Mouse (Mus musculus) limb, embryonic 13.5 days (tissue): ENCODE measurements around the gene Mybpc1. TPM values are rescaled to one million over a fixed set of nuclear protein-coding genes. Genes with fewer than 3 reads are reported as not detected.
"Not testable (repeated sequence)": the region's sequence is repeated elsewhere in the genome, so short reads cannot be mapped to it uniquely, and the experiment has no call there.

Source experiments
- ATAC-seq: fragments of 200-750 bp; cut with Nextera tagmentation; 2 replicates; pipeline ENCODE4 v1.8.0; 2017; ENCODE audit warnings: low read depth, moderate number of reproducible peaks, moderate TSS enrichment; ENCODE audit not compliant: low FRiP score
- H3K27ac ChIP-seq: fragments of 300-500 bp; sonication (generic); 2 replicates; pipeline ENCODE4 v1.5.1; 2015; ENCODE audit warnings: inconsistent platforms, mild to moderate bottlenecking, moderate library complexity
- H3K27me3 ChIP-seq: fragments of 300-500 bp; sonication (generic); 2 replicates; pipeline ENCODE4 v1.6.1; 2015; ENCODE audit warnings: mild to moderate bottlenecking, inconsistent platforms
- H3K36me3 ChIP-seq: fragments of 300-500 bp; sonication (generic); 2 replicates; pipeline ENCODE4 v1.6.1; 2015; ENCODE audit warnings: inconsistent platforms, mild to moderate bottlenecking, moderate library complexity
- H3K4me1 ChIP-seq: fragments of 300-500 bp; sonication (generic); 2 replicates; pipeline ENCODE4 v1.6.1; 2015; ENCODE audit warnings: inconsistent platforms
- H3K4me2 ChIP-seq: fragments of 300-500 bp; sonication (generic); replicated peaks from 2 replicates; pipeline ENCODE4 v1.6.1; 2015; ENCODE audit warnings: inconsistent platforms, mild to moderate bottlenecking, moderate library complexity
- H3K4me3 ChIP-seq: fragments of 300-500 bp; sonication (generic); 2 replicates; pipeline ENCODE4 v1.5.1; 2015; ENCODE audit warnings: moderate library complexity, mild to moderate bottlenecking, inconsistent platforms
- H3K9ac ChIP-seq: fragments of 300-500 bp; sonication (generic); 2 replicates; pipeline ENCODE4 v1.6.1; 2015; ENCODE audit warnings: mild to moderate bottlenecking, inconsistent platforms
- H3K9me3 ChIP-seq: fragments of 300-500 bp; sonication (generic); 2 replicates; pipeline ENCODE4 v1.6.1; 2016; ENCODE audit warnings: inconsistent platforms
- WGBS: fragments of 180-500 bp; shearing (Covaris S2); methylation state at CpG from one replicate; pipeline ENCODE4 v1.1.7; 2015; 5-methylcytosine and 5-hydroxymethylcytosine counted together
- polyA plus RNA-seq: library from polyadenylated mRNA; unstranded; fragments of >200 nt; fragmentation: Nextera tagmentation; extraction: Ambion mirVana; gene quantifications from 2 replicates; pipeline ENCODE4 v1.2.1, GENCODE M21; 2015

The Mybpc1 gene
- polyA plus RNA-seq, 1 experiment from 2014 or later: 42.1 TPM

DNA sequence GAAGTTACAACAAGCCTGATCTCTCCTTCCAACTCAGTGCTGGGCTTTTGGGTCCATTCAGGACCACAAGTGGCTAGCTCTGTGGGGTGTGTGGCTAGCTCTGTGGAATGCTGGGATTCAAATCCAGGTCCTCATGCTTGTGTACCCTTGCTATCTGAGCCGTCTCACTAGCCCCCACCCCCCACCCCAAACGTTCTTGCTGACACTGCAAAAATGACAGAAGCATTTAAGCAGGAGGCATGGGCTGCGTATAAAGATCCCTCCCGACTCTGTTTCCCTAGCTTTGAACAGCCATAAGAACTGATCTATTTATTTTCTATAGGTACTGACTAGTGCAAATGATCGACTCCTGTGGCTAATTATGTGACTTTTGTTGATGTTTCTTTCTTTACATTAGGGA lies 74.3 kb downstream of the Mybpc1 start:
- H3K9ac ChIP-seq: no peak overlapping the region
- H3K36me3 ChIP-seq: no peaks in the 10 kb centered on the region
- no peaks in the 10 kb centered on the region for H3K4me1 ChIP-seq
- no peaks in the 10 kb centered on the region for H3K27me3 ChIP-seq
- 72% methylated on average over 5 of the region's 5 CpGs for WGBS
- no peak overlapping the region for H3K4me2 ChIP-seq
- H3K27ac ChIP-seq: no peak overlapping the region
- ATAC-seq: no peak
- H3K9me3 ChIP-seq: no peaks in the 10 kb centered on the region
- H3K4me3 ChIP-seq: no peak overlapping the region

DNA sequence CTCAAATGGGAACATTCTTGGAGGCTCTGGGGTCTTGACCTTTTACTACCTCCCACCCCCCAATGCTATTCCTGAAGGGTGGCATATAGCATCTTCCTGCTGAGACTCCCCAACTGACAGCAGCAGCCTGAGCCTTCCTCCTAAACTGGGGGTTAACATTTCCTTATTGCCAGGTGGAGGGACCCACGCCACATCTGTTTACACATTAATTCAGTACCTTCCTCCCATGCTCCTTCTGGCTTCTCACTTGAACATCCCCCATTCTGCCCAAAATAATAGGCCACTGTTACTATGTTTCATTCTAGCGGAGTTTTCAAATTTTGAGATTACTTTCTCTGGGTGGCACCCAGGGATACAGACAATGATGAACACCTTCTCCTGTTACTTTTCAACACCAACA lies 80.9 kb downstream of the Mybpc1 start:
- Histone ChIP-seq H3K36me3 (no peaks in the 10 kb centered on the region), H3K4me3 (no peak overlapping the region), H3K9ac (no peak overlapping the region), H3K27me3 (no peaks in the 10 kb centered on the region), H3K4me1 (no peaks in the 10 kb centered on the region), H3K4me2 (no peak overlapping the region), H3K9me3 (no peaks in the 10 kb centered on the region), H3K27ac (no peak overlapping the region)
- WGBS: 76% methylated on average over 2 of the region's 2 CpGs
- no peak for ATAC-seq

GRCm38 (mm10) chr10:88523212-88523611 lies 81.7 kb downstream of the Mybpc1 start:
- H3K27me3 ChIP-seq: no peaks in the 10 kb centered on the region
- H3K27ac ChIP-seq: no peak overlapping the region
- no peak overlapping the region for H3K4me3 ChIP-seq
- H3K9me3 ChIP-seq: no peaks in the 10 kb centered on the region
- no peaks in the 10 kb centered on the region for H3K36me3 ChIP-seq
- WGBS: 76% methylated on average over 1 of the region's 1 CpGs
- no peaks in the 10 kb centered on the region for H3K4me1 ChIP-seq
- no peak for ATAC-seq
- H3K9ac ChIP-seq: no peak overlapping the region
- no peak overlapping the region for H3K4me2 ChIP-seq

DNA sequence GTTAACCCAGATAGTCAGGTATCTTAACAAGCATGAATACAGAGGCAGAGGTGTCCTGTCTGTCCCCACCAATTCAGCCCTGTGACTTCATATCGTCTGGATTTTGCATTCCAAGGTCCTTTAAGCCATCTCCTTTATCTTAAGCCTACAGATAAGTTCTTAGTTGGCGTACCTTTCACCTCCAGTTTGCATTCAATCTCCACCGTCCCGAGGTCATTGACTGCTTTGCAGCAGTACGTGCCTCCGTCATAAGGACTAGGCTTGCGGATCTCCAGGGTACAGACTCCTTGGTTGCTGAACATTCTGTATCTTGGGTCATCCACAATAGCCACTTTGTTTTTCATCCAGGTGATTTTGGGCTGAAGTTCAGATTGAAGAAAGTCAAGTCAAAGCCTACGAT lies 82.2 kb downstream of the Mybpc1 start:
- Histone ChIP-seq H3K9ac (no peak overlapping the region), H3K36me3 (no peaks in the 10 kb centered on the region), H3K4me3 (no peak overlapping the region), H3K4me2 (no peak overlapping the region), H3K9me3 (no peaks in the 10 kb centered on the region), H3K4me1 (no peaks in the 10 kb centered on the region), H3K27me3 (no peaks in the 10 kb centered on the region), H3K27ac (no peak overlapping the region)
- ATAC-seq: no peak
- WGBS: 90% methylated on average over 8 of the region's 8 CpGs

GRCm38 (mm10) chr10:88515049-88515448 lies 89.9 kb downstream of the Mybpc1 start:
- 88% methylated on average over 7 of the region's 7 CpGs for WGBS

DNA sequence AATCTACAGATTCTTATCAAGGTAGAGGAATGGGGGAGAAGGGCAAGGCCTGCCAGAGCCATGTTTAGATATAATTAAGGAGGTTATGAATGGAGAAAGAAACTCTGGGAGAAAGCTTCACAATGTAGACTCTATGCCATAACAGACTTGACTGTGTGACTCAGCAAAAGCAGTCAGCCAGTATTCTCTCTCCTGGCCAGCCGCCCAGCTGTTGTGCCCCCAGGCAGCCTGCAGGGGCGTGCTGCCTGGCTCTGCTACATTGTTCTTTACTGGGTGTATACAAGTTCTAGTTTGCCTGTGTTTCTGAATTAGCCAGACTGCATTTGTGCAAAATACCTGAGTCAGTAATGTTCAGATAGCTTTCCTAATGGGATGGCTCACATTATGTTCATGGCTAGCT lies 90.5 kb downstream of the Mybpc1 start:
- H3K36me3 ChIP-seq: no peaks in the 10 kb centered on the region
- H3K27ac ChIP-seq: no peak overlapping the region
- no peak overlapping the region for H3K4me3 ChIP-seq
- no peaks in the 10 kb centered on the region for H3K9me3 ChIP-seq
- H3K27me3 ChIP-seq: no peaks in the 10 kb centered on the region
- 70% methylated on average over 2 of the region's 2 CpGs for WGBS
- H3K4me1 ChIP-seq: no peaks in the 10 kb centered on the region
- H3K4me2 ChIP-seq: no peak overlapping the region
- no peak overlapping the region for H3K9ac ChIP-seq
- ATAC-seq: 0 out of 2 replicates have a peak, but pooled peaks have one; percentile 40

More at GRCm38 (mm10) chr10:88515049-88515448, 89.9 kb downstream of the Mybpc1 start:
- H3K4me1 ChIP-seq, H3K27ac ChIP-seq, H3K27me3 ChIP-seq, H3K36me3 ChIP-seq, H3K4me3 ChIP-seq, H3K9me3 ChIP-seq, ATAC-seq, H3K9ac ChIP-seq, H3K4me2 ChIP-seq: not testable (repeated sequence)

DNA sequence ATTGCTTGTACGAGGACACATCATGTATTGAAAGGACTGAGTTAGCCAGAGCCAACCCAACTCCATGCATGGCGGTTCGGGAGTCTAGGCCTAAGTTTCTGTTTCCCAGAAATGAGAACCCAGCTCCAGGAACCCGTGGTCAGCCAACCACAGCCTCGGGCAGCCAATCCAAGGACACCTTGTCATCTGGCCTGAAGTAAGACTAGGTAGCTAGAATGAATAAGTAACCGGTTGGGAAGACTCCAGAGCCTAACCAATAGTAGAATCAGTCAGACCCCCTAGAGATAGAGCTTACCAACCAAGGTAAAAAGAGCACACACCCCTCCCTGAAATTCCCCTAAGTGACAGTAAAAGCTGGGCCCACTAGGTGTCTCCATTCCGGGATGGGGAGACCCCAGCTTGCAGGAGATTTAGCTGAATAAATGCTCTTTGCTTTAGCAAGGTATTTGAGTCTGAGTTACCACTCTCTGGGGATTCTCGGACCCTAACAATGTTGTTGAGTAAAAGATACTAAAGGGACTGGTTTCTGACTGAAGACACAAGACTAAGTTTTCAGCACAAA lies 91.3 kb downstream of the Mybpc1 start:
- Histone ChIP-seq H3K36me3 (no peaks in the 10 kb centered on the region), H3K27me3 (no peaks in the 10 kb centered on the region), H3K9me3 (no peaks in the 10 kb centered on the region), H3K4me3 (no peak overlapping the region), H3K9ac (no peak overlapping the region), H3K27ac (no peak overlapping the region), H3K4me2 (no peak overlapping the region), H3K4me1 (no peaks in the 10 kb centered on the region)
- 69% methylated on average over 8 of the region's 8 CpGs for WGBS
- ATAC-seq: no peak

DNA sequence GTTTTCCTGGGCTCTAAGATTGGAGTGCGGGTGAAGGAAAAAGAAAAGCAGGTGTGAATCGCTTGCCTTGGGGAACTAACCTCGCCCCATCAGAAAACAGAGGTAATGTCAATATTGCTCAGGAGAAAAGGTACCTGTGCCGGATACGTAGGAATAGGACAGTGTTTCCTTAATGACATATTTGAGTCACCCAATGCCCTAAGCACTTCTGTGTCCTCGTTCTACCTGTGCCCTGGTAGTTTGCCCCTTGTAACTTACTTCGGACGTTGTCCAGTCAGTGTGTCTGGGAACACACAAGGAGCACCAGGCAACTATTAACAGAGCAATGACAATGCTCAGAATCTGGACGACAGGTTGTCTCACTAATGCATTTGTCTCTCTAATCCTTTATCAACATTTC lies 93.6 kb downstream of the Mybpc1 start:
- 91% methylated on average over 9 of the region's 9 CpGs for WGBS
- Histone ChIP-seq H3K27ac (no peak overlapping the region), H3K4me1 (no peaks in the 10 kb centered on the region), H3K4me3 (no peak overlapping the region), H3K36me3 (no peaks in the 10 kb centered on the region), H3K27me3 (no peaks in the 10 kb centered on the region), H3K4me2 (no peak overlapping the region), H3K9me3 (no peaks in the 10 kb centered on the region), H3K9ac (no peak overlapping the region)
- ATAC-seq: no peak

- ATAC-seq: no peak
These were observed 94.3 kb downstream of the Mybpc1 start for GRCm38 (mm10) chr10:88510503-88511271.

GRCm38 (mm10) chr10:88507691-88508143 lies 97.2 kb downstream of the Mybpc1 start:
- Histone ChIP-seq H3K9ac (no peak overlapping the region), H3K4me2 (no peak overlapping the region), H3K4me3 (no peak overlapping the region), H3K36me3 (no peaks in the 10 kb centered on the region), H3K4me1 (peaks cover 11% of the 10 kb centered on the region), H3K9me3 (no peaks in the 10 kb centered on the region), H3K27ac (no peak overlapping the region), H3K27me3 (no peaks in the 10 kb centered on the region)
- 51% methylated on average over 7 of the region's 7 CpGs for WGBS
- no peak for ATAC-seq

More at GRCm38 (mm10) chr10:88510503-88511271, 94.3 kb downstream of the Mybpc1 start:
- no peak overlapping the region for H3K4me3 ChIP-seq
- H3K9ac ChIP-seq: no peak overlapping the region
- no peaks in the 10 kb centered on the region for H3K36me3 ChIP-seq
- no peak overlapping the region for H3K4me2 ChIP-seq
- 78% methylated on average over 12 of the region's 12 CpGs for WGBS
- H3K27ac ChIP-seq: no peak overlapping the region
- no peaks in the 10 kb centered on the region for H3K4me1 ChIP-seq
- no peaks in the 10 kb centered on the region for H3K9me3 ChIP-seq
- no peaks in the 10 kb centered on the region for H3K27me3 ChIP-seq

- ATAC-seq: no peak
- Histone ChIP-seq H3K4me1 (peaks cover 26% of the 10 kb centered on the region), H3K27me3 (no peaks in the 10 kb centered on the region), H3K9ac (no peak overlapping the region), H3K4me3 (no peak overlapping the region), H3K36me3 (no peaks in the 10 kb centered on the region), H3K4me2 (no peak overlapping the region), H3K27ac (no peak overlapping the region), H3K9me3 (no peaks in the 10 kb centered on the region)
- 57% methylated on average over 5 of the region's 5 CpGs for WGBS
These were observed 99.7 kb downstream of the Mybpc1 start for GRCm38 (mm10) chr10:88505256-88505655.

DNA sequence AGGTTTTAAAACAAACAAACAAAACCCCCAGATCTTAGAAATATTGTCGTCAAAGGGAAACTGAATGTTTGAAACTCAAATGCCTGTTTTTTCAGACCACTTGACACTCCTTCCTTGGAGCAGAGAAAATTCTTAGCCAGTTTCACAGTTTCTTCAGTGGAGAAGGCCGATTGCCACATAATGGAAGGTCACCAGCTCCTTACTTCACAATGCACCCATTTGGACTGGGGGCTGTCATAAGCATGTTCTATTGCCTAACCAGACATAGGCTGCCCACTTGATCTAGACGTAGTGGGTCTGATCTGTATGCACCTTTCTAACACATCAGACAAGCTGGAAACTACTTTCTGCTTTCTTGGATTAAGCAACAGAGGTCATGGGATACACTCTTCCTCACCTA lies 100.5 kb downstream of the Mybpc1 start:
- Histone ChIP-seq H3K4me3 (peak overlapping the region; percentile 76; the same call in 1 of the 2 replicates), H3K4me1 (peaks cover 26% of the 10 kb centered on the region)

More for the DNA sequence above, 100.5 kb downstream of the Mybpc1 start:
- no peak for ATAC-seq
- Histone ChIP-seq H3K27me3 (no peaks in the 10 kb centered on the region), H3K36me3 (no peaks in the 10 kb centered on the region), H3K27ac (no peak overlapping the region), H3K4me2 (peak overlapping the region; percentile 86), H3K9me3 (no peaks in the 10 kb centered on the region), H3K9ac (no peak overlapping the region)
- 63% methylated on average over 3 of the region's 3 CpGs for WGBS
